Mouse (Mus musculus): ENCODE results near the gene Mdm2.

DNA sequence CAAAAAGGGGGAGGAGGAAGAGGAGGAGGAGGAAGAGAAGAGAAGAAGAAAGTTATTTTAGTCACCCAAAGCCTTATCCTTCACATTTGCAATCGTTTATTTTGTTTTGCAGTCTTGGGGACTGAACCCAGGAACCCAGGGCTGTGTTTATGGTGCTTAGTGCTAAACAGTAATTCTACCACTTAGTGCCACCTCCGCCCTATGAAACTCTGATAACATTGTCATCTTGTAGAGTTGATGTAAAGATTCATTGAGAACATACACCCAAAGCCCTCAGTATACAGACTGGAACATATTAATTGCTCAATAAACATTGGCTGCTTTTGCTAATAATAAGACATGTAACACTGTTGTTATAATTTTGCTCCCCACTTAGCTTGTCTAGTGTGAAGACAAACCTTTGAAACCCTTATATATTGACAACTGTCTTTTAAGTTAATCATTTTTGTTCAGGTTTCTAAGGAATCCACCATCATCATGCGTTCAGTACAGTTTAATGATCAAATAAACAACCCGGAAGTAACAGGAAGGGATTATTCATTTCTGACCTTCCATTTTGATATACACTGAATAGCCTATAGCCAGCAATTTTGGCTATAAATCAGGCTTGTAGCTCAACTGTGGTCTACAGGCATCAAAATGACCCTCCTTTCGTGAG, 31.4 kb downstream of the Mdm2 start:
- TF ChIP-seq UBTF (IDR thresholded peaks at IDR 0.05; ENCODE audit: low read depth, low read length) (no peak), ZNF384 (IDR thresholded peaks at IDR 0.05; ENCODE audit: low read depth, low read length) (no peak), CTCF (conservative IDR thresholded peaks at IDR 0.05 in 1 of 2, IDR thresholded peaks at IDR 0.05 in 1 of 2; ENCODE audit: low read depth in 2 of 2, low read length in 2 of 2) (no peak), MXI1 (IDR thresholded peaks at IDR 0.05; ENCODE audit: low read depth, low read length) (no peak), POLR2A (IDR thresholded peaks at IDR 0.05; ENCODE audit: low read depth, low read length) (no peak), PAX5 (IDR thresholded peaks at IDR 0.05; ENCODE audit: low read length) (no peak), TBP (conservative IDR thresholded peaks at IDR 0.05; ENCODE audit: low read depth, low read length) (no peak), ZC3H11A (IDR thresholded peaks at IDR 0.05; ENCODE audit: low read depth, low read length) (no peak), KAT2A (IDR thresholded peaks at IDR 0.05; ENCODE audit: insufficient replicate concordance, low read length) (no peak), POLR2AphosphoS2 (IDR thresholded peaks at IDR 0.05; ENCODE audit: low read depth, low read length) (no peak), EP300 (IDR thresholded peaks at IDR 0.05; ENCODE audit: low read length) (no peak), E2F4 (IDR thresholded peaks at IDR 0.05; ENCODE audit: insufficient replicate concordance, low read depth, low read length) (no peak), MAX (IDR thresholded peaks at IDR 0.05; ENCODE audit: low read length) (no peak)
